Mouse (Mus musculus) spleen, adult 2 months (tissue): ENCODE measurements at regions not wholly inside any gene's neighbourhood (a gene's known extent, or its start where the extent isn't known, plus 50 kb on each side); places are given as distances from the start of the nearest gene placed in this dataset.

ENCODE experiments used
- CTCF ChIP-seq: fragments of 200-500 bp; IDR thresholded peaks from 2 replicates; pipeline ENCODE4 v1.5.1; 2011; ENCODE audit warnings: mild to moderate bottlenecking, inconsistent platforms; ENCODE audit not compliant: insufficient read depth, insufficient read length, insufficient replicate concordance; ENCODE audit errors: extremely low read depth
- POLR2A ChIP-seq: fragments of 200-500 bp; IDR thresholded peaks from 2 replicates; pipeline ENCODE4 v1.6.1; 2011; ENCODE audit warnings: low read depth, low read length, inconsistent platforms

- TF ChIP-seq CTCF (no peak), POLR2A (no peak)
Observed at GRCm38 (mm10) chr6:117268376-117268775, 100.0 kb downstream of the Cxcl12 start.
